Mouse (Mus musculus) small intestine, adult 2 months (tissue): Measurements from ENCODE around the gene Igfl3.

ENCODE experiments used
- CTCF ChIP-seq: fragments of 200-500 bp; IDR thresholded peaks from 2 replicates; pipeline ENCODE4 v1.5.1; 2012; ENCODE audit warnings: low read depth, mild to moderate bottlenecking, control low read depth, inconsistent platforms, low read length, moderate library complexity, mixed read lengths; ENCODE audit not compliant: insufficient replicate concordance, insufficient read length; ENCODE audit errors: extremely low read depth
- POLR2A ChIP-seq: fragments of 200-500 bp; IDR thresholded peaks from 2 replicates; pipeline ENCODE4 v1.6.1; 2012; ENCODE audit warnings: low read depth, mild to moderate bottlenecking, control low read depth, inconsistent platforms, low read length, moderate library complexity

DNA sequence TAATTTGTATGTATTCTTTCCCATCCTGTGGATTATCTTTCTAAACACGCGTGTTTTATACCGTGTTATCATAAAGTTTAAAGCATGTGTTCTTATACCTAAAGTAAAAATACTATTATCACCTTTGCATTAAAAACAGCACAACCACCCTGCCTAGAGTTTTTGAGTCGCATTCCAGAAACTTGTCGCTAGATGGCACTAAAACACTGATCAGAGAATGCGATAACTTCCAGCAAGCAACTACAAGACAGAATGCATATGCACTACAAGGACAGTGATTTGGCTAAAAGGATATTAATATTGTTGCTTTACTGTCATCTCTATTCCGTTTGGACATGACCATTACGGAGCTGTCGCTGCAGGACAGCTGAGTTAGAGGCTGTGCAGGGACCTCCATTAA, 34.6 kb downstream of the Igfl3 start:
- TF ChIP-seq CTCF (no peak; the same call in 1 of the 2 replicates), POLR2A (no peak)
